Mouse (Mus musculus) ES-E14 (cell line): ENCODE measurements around the gene 4930539E08Rik. TPM values are rescaled to one million over a fixed set of nuclear protein-coding genes. Genes with fewer than 3 reads are reported as not detected.
A peak's percentile ranks its signal among the peaks of the same experiment; 100 is the strongest.

Experiments
- DNase-seq: peaks from one replicate; pipeline ENCODE4 v3.0.0-alpha.2; 2013; ENCODE audit warnings: low read depth, low spot score
- H3K27ac ChIP-seq: 2 replicates; pipeline ENCODE4 v1.5.1; 2012; ENCODE audit warnings: low read depth, mild to moderate bottlenecking, low read length, moderate library complexity, mixed read lengths; ENCODE audit not compliant: poor library complexity, insufficient read depth, severe bottlenecking
- H3K36me3 ChIP-seq: 2 replicates; pipeline ENCODE4 v1.6.1; 2012; ENCODE audit warnings: mild to moderate bottlenecking, low read length, moderate library complexity, mixed read lengths; ENCODE audit not compliant: control insufficient read depth, poor library complexity, insufficient read depth, severe bottlenecking
- H3K4me1 ChIP-seq, 2 experiments: fragments of 150-350 bp in 1 of 2; sonication (generic) in 1 of 2; 2 replicates each; pipeline ENCODE4 v1.6.1; 2012; ENCODE audit warnings: low read length in 2 of 2, mild to moderate bottlenecking in 1 of 2, mixed read lengths in 1 of 2; ENCODE audit not compliant: control insufficient read depth in 2 of 2, insufficient read depth in 2 of 2, poor library complexity in 1 of 2
- H3K4me3 ChIP-seq, 2 experiments: fragments of 150-350 bp in 1 of 2; sonication (generic) in 1 of 2; 2 replicates each; pipeline ENCODE4 v1.5.1; 2012; ENCODE audit warnings: low read length in 2 of 2, low read depth in 1 of 2, mild to moderate bottlenecking in 1 of 2, mixed read lengths in 1 of 2; ENCODE audit not compliant: insufficient read depth in 1 of 2, poor library complexity in 1 of 2, severe bottlenecking in 1 of 2
- H3K9ac ChIP-seq: 2 replicates; pipeline ENCODE4 v1.6.1; 2012; ENCODE audit warnings: low read depth, mild to moderate bottlenecking, low read length, mixed read lengths; ENCODE audit not compliant: poor library complexity, insufficient read depth, severe bottlenecking
- H3K9me3 ChIP-seq: fragments of 150-350 bp; sonication (generic); 2 replicates; pipeline ENCODE4 v1.6.1; 2012; ENCODE audit warnings: low read depth, mild to moderate bottlenecking, low read length; ENCODE audit not compliant: control insufficient read depth, insufficient read depth
- CHD2 ChIP-seq: IDR thresholded peaks from 2 replicates; pipeline ENCODE4 v1.6.1; 2014; ENCODE audit warnings: mild to moderate bottlenecking, low read depth, low read length, inconsistent platforms
- HCFC1 ChIP-seq: IDR thresholded peaks from 2 replicates; pipeline ENCODE4 v1.6.1; 2012; ENCODE audit warnings: low read length, inconsistent platforms, borderline replicate concordance; ENCODE audit not compliant: insufficient read depth
- MAFK ChIP-seq: IDR thresholded peaks from 2 replicates; pipeline ENCODE4 v1.6.1; 2014; ENCODE audit warnings: mild to moderate bottlenecking, low read depth, low read length, inconsistent platforms; ENCODE audit not compliant: insufficient read depth
- ZC3H11A ChIP-seq: IDR thresholded peaks from 2 replicates; pipeline ENCODE4 v1.6.1; 2012; ENCODE audit warnings: low read depth, mild to moderate bottlenecking, inconsistent platforms, low read length, borderline replicate concordance
- ZNF384 ChIP-seq: IDR thresholded peaks from 2 replicates; pipeline ENCODE4 v1.6.1; 2012; ENCODE audit warnings: low read depth, low read length, inconsistent platforms
- in situ Hi-C, 2 experiments: fragments of 600-800 bp; cut with MboI; formaldehyde crosslinking; loops; one replicate each; pipeline ENCODE4 v1.15.1; 2025; ENCODE audit warnings: low sequenced_read_pairs in 2 of 2, inconsistent platforms in 1 of 2; ENCODE audit not compliant: unreplicated experiment in 2 of 2
- total RNA-seq: library from RNA; depleted of rRNA; stranded (reverse); fragments of 300-350 nt; gene quantifications from 2 replicates; pipeline ENCODE4 v1.2.3, GENCODE M21; 2012

The 4930539E08Rik gene
- total RNA-seq, 1 experiment, result 1.2 TPM

DNA sequence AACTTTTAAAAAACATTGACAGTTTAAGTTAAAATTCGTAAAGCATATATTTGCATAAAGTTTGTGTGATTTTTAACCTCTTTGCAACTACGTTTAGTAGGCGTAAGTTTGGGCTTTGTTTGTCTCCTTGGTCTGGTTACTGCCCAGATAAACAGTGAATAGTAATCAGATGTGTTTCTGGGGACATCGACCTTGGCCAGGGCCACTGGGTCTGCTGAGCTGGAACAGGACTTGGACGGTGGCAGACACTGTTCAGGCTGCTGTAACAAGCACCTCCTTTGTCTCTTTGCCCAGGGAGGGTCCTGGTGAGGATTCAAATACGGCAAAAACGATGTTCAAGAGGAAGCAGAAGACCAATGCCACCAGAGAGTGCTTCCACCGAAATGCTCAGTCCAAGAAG lies 29.9 kb downstream of the 4930539E08Rik start:
- Histone ChIP-seq H3K9me3 (no peaks in the 10 kb centered on the region), H3K4me1 (peaks cover 5 to 8% of the 10 kb centered on the region in 2 experiments; a peak in 2 of 4 replicates), H3K27ac (no peak overlapping the region), H3K36me3 (no peaks in the 10 kb centered on the region), H3K4me3 (no peak overlapping the region), H3K9ac (no peak overlapping the region)
- in situ Hi-C loops, result no loop called here
- no peak for DNase-seq
- TF ChIP-seq ZNF384 (no peak), MAFK (no peak)

GRCm38 (mm10) chr17:28883941-28884516 lies 31.1 kb downstream of the 4930539E08Rik start:
- Histone ChIP-seq H3K36me3 (no peaks in the 10 kb centered on the region), H3K9ac (no peak overlapping the region), H3K4me3 (no peak overlapping the region), H3K9me3 (no peaks in the 10 kb centered on the region), H3K4me1 (peaks cover 8% of the 10 kb centered on the region in 2 experiments; a peak in 2 of 4 replicates), H3K27ac (no peak overlapping the region)
- in situ Hi-C loops, result no loop called here
- no peak for TF ChIP-seq ZC3H11A
- peak; percentile 89 for TF ChIP-seq HCFC1
- no peak for TF ChIP-seq ZNF384
- TF ChIP-seq MAFK, result no peak
- no peak for TF ChIP-seq CHD2
- no peak for DNase-seq

- Histone ChIP-seq H3K9ac (no peak overlapping the region), H3K4me3 (no peak overlapping the region), H3K9me3 (no peaks in the 10 kb centered on the region), H3K27ac (no peak overlapping the region), H3K4me1 (peaks cover 8% of the 10 kb centered on the region in 2 experiments; a peak in 2 of 4 replicates), H3K36me3 (no peaks in the 10 kb centered on the region)
- in situ Hi-C loops, result no loop called here
- TF ChIP-seq MAFK, result no peak
- TF ChIP-seq CHD2, result no peak
- TF ChIP-seq HCFC1, result no peak
- no peak for TF ChIP-seq ZC3H11A
- no peak for TF ChIP-seq ZNF384
- DNase-seq, result no peak
Observed at GRCm38 (mm10) chr17:28882810-28883209, 32.3 kb downstream of the 4930539E08Rik start.

- no peaks in the 10 kb centered on the region for H3K9me3 ChIP-seq
- no peak for DNase-seq
- no peaks in the 10 kb centered on the region for H3K36me3 ChIP-seq
- TF ChIP-seq ZNF384 (no peak), ZC3H11A (no peak), MAFK (no peak), CHD2 (no peak), HCFC1 (no peak)
- H3K27ac ChIP-seq, result no peak overlapping the region
- H3K4me1 ChIP-seq, result peaks cover 8% of the 10 kb centered on the region in 2 experiments; a peak in 2 of 4 replicates
- H3K4me3 ChIP-seq, result peak overlapping the region in 1 of 2 experiments; percentile 33; a peak in 1 of 4 replicates
- in situ Hi-C loops, result no loop called here
- no peak overlapping the region for H3K9ac ChIP-seq
Observed at GRCm38 (mm10) chr17:28882316-28882715, 32.8 kb downstream of the 4930539E08Rik start.

DNA sequence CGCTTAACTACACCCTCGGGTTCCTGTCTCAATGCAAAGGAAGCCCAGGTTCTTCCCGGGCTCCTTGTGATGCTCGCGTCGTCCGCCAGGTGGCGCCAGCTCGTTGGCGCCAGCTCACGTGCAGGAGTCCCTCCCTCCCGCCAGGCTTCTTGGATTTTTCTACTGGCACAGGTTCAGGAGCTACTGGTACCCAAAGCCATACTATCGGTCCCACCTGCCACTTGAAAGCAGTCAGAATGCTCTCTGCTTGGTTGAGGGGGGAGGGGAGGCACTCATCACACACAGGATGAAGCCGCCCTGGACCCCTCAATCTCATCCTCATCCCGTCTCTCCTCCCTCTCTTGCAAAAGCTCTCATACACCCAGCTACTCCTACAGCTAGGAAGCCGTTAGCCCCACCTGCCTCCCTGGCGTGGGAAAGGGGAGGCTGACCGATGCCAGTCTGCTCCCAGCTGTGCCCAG lies 35.2 kb downstream of the 4930539E08Rik start:
- DNase-seq, result peak; percentile 79
- Histone ChIP-seq H3K4me3 (peak overlapping the region in 1 of 2 experiments; percentile 36; a peak in 1 of 4 replicates), H3K36me3 (no peaks in the 10 kb centered on the region), H3K4me1 (peaks cover 8 to 10% of the 10 kb centered on the region in 2 experiments; a peak in 2 of 4 replicates), H3K9ac (peak overlapping the region; percentile 68; the same call in 1 of the 2 replicates), H3K27ac (no peak overlapping the region), H3K9me3 (no peaks in the 10 kb centered on the region)
- in situ Hi-C loops, result no loop called here
- TF ChIP-seq HCFC1 (no peak), ZNF384 (0 out of 2 replicates have a peak, but pooled peaks have one; percentile 16), MAFK (no peak), CHD2 (no peak), ZC3H11A (no peak)
